Mouse (Mus musculus) left cerebral cortex, adult 2 months (tissue): ENCODE measurements around the gene Zfp410. TPM values are rescaled to one million over a fixed set of nuclear protein-coding genes. Genes with fewer than 3 reads are reported as not detected.
"Not testable (repeated sequence)": the region's sequence is repeated elsewhere in the genome, so short reads cannot be mapped to it uniquely, and the experiment has no call there.

Experiments used
- DNase-seq, 2 experiments: peaks; one replicate each; pipeline ENCODE4 v3.0.0; 2021 to 2022; ENCODE audit warnings: low spot score in 2 of 2, mixed read lengths in 1 of 2; ENCODE audit errors: extremely low spot score in 1 of 2
- H3K27ac ChIP-seq: fragments of 200-600 bp; 2 replicates; pipeline ENCODE4 v1.8.1; 2022
- H3K4me3 ChIP-seq: fragments of 200-600 bp; 2 replicates; pipeline ENCODE4 v1.8.1; 2022
- CTCF ChIP-seq: fragments of 200-600 bp; IDR thresholded peaks from 2 replicates; pipeline ENCODE4 v1.8.1; 2022; ENCODE audit warnings: antibody characterized with exemption, mild to moderate bottlenecking, moderate library complexity
- intact Hi-C: fragments of 180-260 bp; cut with DNase I; formaldehyde crosslinking; loops from one replicate; pipeline ENCODE4 v1.15.1; 2025
- total RNA-seq, 2 experiments: library from RNA; stranded (reverse); gene quantifications; 2 replicates each; pipeline ENCODE4 v1.2.3; 2021

Gene Zfp410
- total RNA-seq, 2 experiments from 2014 or later, result 37.9 to 39.7 TPM

- peak in 1 of 2 experiments; percentile 15 for DNase-seq
These were observed 28.2 kb upstream of the Zfp410 start for GRCm38 (mm10) chr12:84288461-84288860.

GRCm38 (mm10) chr12:84297851-84298250 is 18.8 kb upstream of the Zfp410 start:
- H3K27ac ChIP-seq, result no peak overlapping the region
- DNase-seq, result no peak
- H3K4me3 ChIP-seq, result no peak overlapping the region
- intact Hi-C loops, result no loop called here
- TF ChIP-seq CTCF, result no peak

More at GRCm38 (mm10) chr12:84288461-84288860, 28.2 kb upstream of the Zfp410 start:
- intact Hi-C loops, result no loop called here
- H3K4me3 ChIP-seq, result no peak overlapping the region
- TF ChIP-seq CTCF, result peak; percentile 43
- H3K27ac ChIP-seq, result no peak overlapping the region

DNA sequence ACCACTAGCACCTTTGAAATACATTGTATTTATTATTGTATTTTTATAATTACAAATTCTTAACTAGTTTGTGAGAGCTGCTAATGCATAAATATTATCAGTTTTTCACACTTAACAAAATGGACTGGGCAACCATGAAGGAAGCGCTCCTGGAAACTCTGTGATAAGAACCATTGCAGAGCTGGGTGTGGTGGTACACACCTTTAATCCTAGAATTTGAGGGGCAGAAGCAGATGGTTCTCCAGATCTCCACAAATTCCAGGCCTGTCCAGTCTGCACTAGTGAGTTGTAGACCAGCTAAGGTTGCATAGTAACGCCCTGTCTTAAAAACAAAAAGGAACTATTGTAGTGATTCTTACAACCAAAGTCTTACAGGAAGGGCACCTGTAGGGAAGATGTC is 17.4 kb upstream of the Zfp410 start:
- intact Hi-C loops, result no loop called here
- no peak for DNase-seq
- TF ChIP-seq CTCF, result no peak
- Histone ChIP-seq H3K27ac (no peak overlapping the region), H3K4me3 (no peak overlapping the region)

DNA sequence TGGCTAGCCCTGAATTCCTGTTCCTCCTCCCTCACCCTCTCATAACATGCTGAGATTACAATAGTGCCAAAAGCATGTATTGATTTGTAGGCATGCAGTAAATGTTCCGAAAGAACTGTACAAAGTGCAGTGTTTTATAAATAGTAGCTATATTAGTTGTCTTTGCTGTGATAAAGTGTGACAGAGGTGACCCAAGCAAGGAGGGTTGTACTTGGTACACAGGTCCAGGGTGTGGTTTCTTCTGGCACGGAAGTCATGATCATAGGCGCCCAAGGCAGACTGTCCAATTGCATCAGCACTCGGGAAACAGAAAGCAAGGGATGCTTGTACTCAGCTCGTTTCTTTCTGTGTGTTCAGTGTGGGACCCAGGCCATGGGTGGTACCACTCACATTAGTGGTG is 12.6 kb upstream of the Zfp410 start:
- H3K27ac ChIP-seq, result no peak overlapping the region
- intact Hi-C loops, result no loop called here
- no peak for DNase-seq
- H3K4me3 ChIP-seq, result no peak overlapping the region
- no peak for TF ChIP-seq CTCF

GRCm38 (mm10) chr12:84304554-84304953 is 12.1 kb upstream of the Zfp410 start:
- TF ChIP-seq CTCF, result no peak
- intact Hi-C loops, result no loop called here
- no peak for DNase-seq
- no peak overlapping the region for H3K4me3 ChIP-seq
- no peak overlapping the region for H3K27ac ChIP-seq

- no peak for TF ChIP-seq CTCF
- Histone ChIP-seq H3K4me3 (no peak overlapping the region), H3K27ac (no peak overlapping the region)
- DNase-seq, result no peak
- intact Hi-C loops, result no loop called here
These were observed 5.3 kb upstream of the Zfp410 start for GRCm38 (mm10) chr12:84311306-84311705.

DNA sequence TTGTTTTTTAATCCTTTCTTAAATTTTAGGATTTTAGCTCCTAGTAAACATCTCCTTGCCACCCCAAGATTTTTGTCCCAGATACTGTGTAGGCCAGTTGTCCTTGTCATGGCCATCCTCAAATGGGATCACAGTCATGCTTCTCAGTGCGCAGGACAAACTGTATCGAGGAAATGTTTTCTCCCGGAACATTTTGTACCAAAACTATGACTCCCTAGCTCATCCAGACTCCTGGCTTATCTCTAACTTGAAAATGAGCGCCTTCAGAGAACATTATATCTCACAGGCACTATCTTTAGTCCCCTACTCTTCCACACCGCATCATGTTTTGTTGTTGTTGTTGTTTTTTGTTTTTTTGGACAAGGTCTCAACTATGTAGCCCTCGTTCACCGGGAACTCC is 646 bp upstream of the Zfp410 start:
- DNase-seq, result no peak
- no peak for TF ChIP-seq CTCF
- Histone ChIP-seq H3K27ac (peak overlapping the region; percentile 97), H3K4me3 (peak overlapping the region; percentile 92)
- intact Hi-C loops, result loop anchor here (5.0 kb wide), 1 partner anchor 91 kb away; the partner anchor contains the start of genes Bbof1 and Entpd5

GRCm38 (mm10) chr12:84327111-84327512 is 10.5 kb downstream of the Zfp410 start:
- H3K4me3 ChIP-seq, result no peak overlapping the region
- H3K27ac ChIP-seq, result no peak overlapping the region
- intact Hi-C loops, result no loop called here
- DNase-seq, result no peak
- no peak for TF ChIP-seq CTCF

DNA sequence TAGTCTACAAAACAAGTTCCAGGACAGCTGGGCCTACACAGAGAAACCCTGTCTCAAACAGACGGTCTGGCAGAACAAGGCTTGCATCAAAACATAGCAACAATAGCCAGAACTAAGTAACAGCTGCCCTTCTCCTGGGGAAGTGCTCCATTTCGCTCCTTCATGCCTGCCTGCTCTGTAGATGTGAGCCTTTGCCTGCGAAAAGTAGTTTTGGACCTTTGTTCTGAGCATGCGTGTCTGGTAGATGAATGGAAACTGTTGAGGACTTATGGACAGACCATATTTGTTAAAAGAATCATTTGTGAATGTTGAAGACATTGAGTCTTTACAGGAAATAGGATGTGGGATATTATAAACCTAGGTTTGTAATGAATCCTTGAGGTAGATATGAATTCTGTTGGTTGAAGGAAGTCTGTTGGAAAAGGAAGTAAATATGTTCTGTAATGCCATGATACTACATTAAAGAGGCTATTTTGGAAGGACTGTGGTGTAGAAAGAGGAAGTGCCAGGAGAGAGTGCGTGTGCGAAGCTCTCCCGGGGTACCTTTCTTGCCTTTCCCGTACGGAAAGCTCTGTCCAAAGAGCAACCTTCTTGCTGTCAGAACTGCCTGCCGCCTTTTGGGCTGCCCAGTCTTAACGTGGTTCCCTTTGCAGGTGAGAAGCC is 20.4 kb downstream of the Zfp410 start:
- Histone ChIP-seq H3K27ac (no peak overlapping the region), H3K4me3 (no peak overlapping the region)
- intact Hi-C loops, result no loop called here
- no peak for DNase-seq
- TF ChIP-seq CTCF, result no peak

DNA sequence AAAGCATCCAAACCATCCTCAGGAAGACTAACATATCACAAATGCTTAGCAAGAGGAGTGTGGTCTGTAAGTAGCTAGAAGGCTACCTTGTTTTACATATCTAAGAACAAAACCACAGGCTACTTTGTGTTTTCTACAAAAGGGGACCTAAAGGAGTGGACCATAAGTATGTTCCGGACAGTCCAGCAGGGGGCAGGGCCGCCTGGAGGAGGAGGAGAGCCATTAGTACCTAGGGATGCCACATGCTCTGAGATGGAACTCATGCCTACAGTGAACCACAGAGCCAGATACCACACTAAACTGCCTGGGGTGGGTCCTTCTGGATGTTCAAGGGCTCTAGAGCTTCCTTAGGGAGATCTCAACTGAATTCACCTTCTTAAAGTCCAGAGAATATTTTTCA is 30.5 kb downstream of the Zfp410 start:
- TF ChIP-seq CTCF, result peak; percentile 39
- no peak overlapping the region for H3K27ac ChIP-seq
- intact Hi-C loops, result no loop called here
- no peak overlapping the region for H3K4me3 ChIP-seq
- no peak for DNase-seq

DNA sequence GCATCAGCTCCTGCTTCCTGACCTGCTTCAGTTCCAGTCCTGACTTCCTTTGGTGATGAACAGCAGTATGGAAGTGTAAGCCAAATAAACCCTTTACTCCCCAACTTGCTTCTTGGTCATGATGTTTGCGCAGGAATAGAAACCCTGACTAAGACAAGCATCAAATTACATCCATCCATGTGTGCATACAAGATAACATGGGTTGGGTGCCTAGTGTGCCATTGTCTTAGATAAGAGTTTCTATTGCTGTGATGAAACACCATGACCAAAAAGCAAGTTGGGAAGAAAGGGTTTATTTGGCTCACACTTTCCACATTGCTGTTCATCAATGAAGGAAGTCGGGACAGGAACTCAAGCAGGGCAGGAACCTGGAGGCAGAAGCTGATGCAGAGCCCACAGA is 42.0 kb downstream of the Zfp410 start:
- intact Hi-C loops, H3K4me3 ChIP-seq, H3K27ac ChIP-seq, DNase-seq: not testable (repeated sequence)

- peak within 1 kb of the TSS; percentile 81 for H3K27ac ChIP-seq
- intact Hi-C loops, result no loop called here
- H3K4me3 ChIP-seq, result peak within 1 kb of the TSS; percentile 90
- DNase-seq, result peak; percentile 91 to 94
- TF ChIP-seq CTCF, result no peak
These were observed 45.2 kb downstream of the Zfp410 start, which contains the start of the genes Coq6 and Fam161b for GRCm38 (mm10) chr12:84361555-84362489. Gene Coq6 (plus strand): TSS chr12:84361657. Gene Fam161b (minus strand): TSS chr12:84361833.
